Mouse (Mus musculus): ENCODE measurements around the gene Kcnj8. TPM values are rescaled to one million over a fixed set of nuclear protein-coding genes. Genes with fewer than 3 reads are reported as not detected.
A peak's percentile ranks its signal among the peaks of the same experiment; 100 is the strongest.

The Kcnj8 gene
- polyA plus RNA-seq (2011; ENCODE audit: insufficient read depth, insufficient read length, low read depth, missing spikeins), result not detected in 2 replicates

DNA sequence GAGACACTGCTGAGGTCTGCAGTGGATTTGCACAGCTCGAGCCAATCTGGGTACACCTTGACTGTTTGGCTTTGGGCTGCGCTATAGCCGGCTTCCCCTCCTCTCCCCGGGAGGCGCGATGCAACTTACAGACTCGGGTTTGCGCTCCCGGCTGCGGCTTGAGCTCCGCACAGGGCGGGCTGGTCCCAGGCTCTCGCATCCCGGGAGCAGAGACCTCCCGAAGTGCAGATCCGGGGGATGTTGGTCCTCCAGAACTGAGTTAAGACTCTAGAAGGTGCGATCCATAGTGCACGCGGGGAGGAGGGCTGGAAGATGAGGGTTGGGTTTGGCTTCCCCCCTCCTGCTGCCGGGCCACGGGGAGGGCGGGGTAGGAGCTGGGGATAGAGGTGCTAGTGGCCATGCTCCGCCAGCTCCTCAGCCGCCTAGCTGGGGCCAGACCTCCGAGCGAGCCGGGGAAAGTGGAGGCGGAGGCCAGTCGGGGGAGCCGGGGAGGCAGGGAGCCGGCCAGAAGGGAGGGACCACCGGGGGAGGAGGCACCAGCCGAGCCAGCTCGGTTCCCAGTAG is at the start of gene Kcnj8:
Kcnj8 (minus strand) TSS at position 560 of the 564 bp plus-strand sequence.
- TF ChIP-seq CTCF (IDR thresholded peaks at IDR 0.05; ENCODE audit: low read depth, low read length) (no peak), EP300 (IDR thresholded peaks at IDR 0.05; ENCODE audit: insufficient read depth, low read depth, low read length) (no peak), POLR2A (IDR thresholded peaks at IDR 0.05; ENCODE audit: insufficient read depth, low read length) (no peak)
- Histone ChIP-seq H3K9me3 (replicated peaks; ENCODE audit: control insufficient read depth, insufficient read depth, low read length, poor library complexity, severe bottlenecking) (no peaks in the 10 kb centered on the region), H3K27ac (ENCODE audit: insufficient read depth, low read length) (no peak within 1 kb of the TSS), H3K9ac (ENCODE audit: low read depth, poor library complexity, severe bottlenecking) (peak within 1 kb of the TSS; percentile 42), H3K36me3 (ENCODE audit: control insufficient read depth, insufficient read depth, low read length, poor library complexity, severe bottlenecking) (no peaks in the 10 kb centered on the region), H3K27me3 (ENCODE audit: control insufficient read depth, insufficient read depth, low read length, poor library complexity, severe bottlenecking) (no peaks in the 10 kb centered on the region), H3K4me1 (ENCODE audit: control insufficient read depth, insufficient read depth, low read length) (no peaks in the 10 kb centered on the region), H3K4me3 (ENCODE audit: low read depth, low read length) (peak within 1 kb of the TSS; percentile 64)

GRCm38 (mm10) chr6:142616659-142617058 is 45.2 kb upstream of the Kcnj8 start:
- Histone ChIP-seq H3K9ac (ENCODE audit: low read depth, poor library complexity, severe bottlenecking) (no peak overlapping the region), H3K36me3 (ENCODE audit: control insufficient read depth, insufficient read depth, low read length, poor library complexity, severe bottlenecking) (no peaks in the 10 kb centered on the region), H3K27me3 (ENCODE audit: control insufficient read depth, insufficient read depth, low read length, poor library complexity, severe bottlenecking) (no peaks in the 10 kb centered on the region; the same call in 1 of the 2 replicates), H3K27ac (ENCODE audit: insufficient read depth, low read length) (no peak overlapping the region), H3K4me3 (ENCODE audit: low read depth, low read length) (no peak overlapping the region), H3K4me1 (ENCODE audit: control insufficient read depth, insufficient read depth, low read length) (no peaks in the 10 kb centered on the region), H3K9me3 (replicated peaks; ENCODE audit: control insufficient read depth, insufficient read depth, low read length, poor library complexity, severe bottlenecking) (no peaks in the 10 kb centered on the region)
- TF ChIP-seq CTCF (IDR thresholded peaks at IDR 0.05; ENCODE audit: low read depth, low read length) (no peak), EP300 (IDR thresholded peaks at IDR 0.05; ENCODE audit: insufficient read depth, low read depth, low read length) (no peak), POLR2A (IDR thresholded peaks at IDR 0.05; ENCODE audit: insufficient read depth, low read length) (no peak)

- Histone ChIP-seq H3K4me1 (ENCODE audit: control insufficient read depth, insufficient read depth, low read length) (no peaks in the 10 kb centered on the region), H3K9ac (ENCODE audit: low read depth, poor library complexity, severe bottlenecking) (no peak overlapping the region), H3K27me3 (ENCODE audit: control insufficient read depth, insufficient read depth, low read length, poor library complexity, severe bottlenecking) (no peaks in the 10 kb centered on the region; the same call in 1 of the 2 replicates), H3K36me3 (ENCODE audit: control insufficient read depth, insufficient read depth, low read length, poor library complexity, severe bottlenecking) (no peaks in the 10 kb centered on the region), H3K4me3 (ENCODE audit: low read depth, low read length) (no peak overlapping the region), H3K27ac (ENCODE audit: insufficient read depth, low read length) (no peak overlapping the region), H3K9me3 (replicated peaks; ENCODE audit: control insufficient read depth, insufficient read depth, low read length, poor library complexity, severe bottlenecking) (no peaks in the 10 kb centered on the region)
- no peak for TF ChIP-seq EP300 (IDR thresholded peaks at IDR 0.05; ENCODE audit: insufficient read depth, low read depth, low read length)
- no peak for TF ChIP-seq POLR2A (IDR thresholded peaks at IDR 0.05; ENCODE audit: insufficient read depth, low read length)
- TF ChIP-seq CTCF (IDR thresholded peaks at IDR 0.05; ENCODE audit: low read depth, low read length), result no peak
Measured at GRCm38 (mm10) chr6:142614324-142614723, 42.9 kb upstream of the Kcnj8 start.

GRCm38 (mm10) chr6:142612366-142612765 is 41.0 kb upstream of the Kcnj8 start:
- Histone ChIP-seq H3K36me3 (ENCODE audit: control insufficient read depth, insufficient read depth, low read length, poor library complexity, severe bottlenecking) (no peaks in the 10 kb centered on the region), H3K27me3 (ENCODE audit: control insufficient read depth, insufficient read depth, low read length, poor library complexity, severe bottlenecking) (no peaks in the 10 kb centered on the region; the same call in 1 of the 2 replicates), H3K9ac (ENCODE audit: low read depth, poor library complexity, severe bottlenecking) (no peak overlapping the region), H3K27ac (ENCODE audit: insufficient read depth, low read length) (no peak overlapping the region), H3K9me3 (replicated peaks; ENCODE audit: control insufficient read depth, insufficient read depth, low read length, poor library complexity, severe bottlenecking) (no peaks in the 10 kb centered on the region), H3K4me1 (ENCODE audit: control insufficient read depth, insufficient read depth, low read length) (no peaks in the 10 kb centered on the region), H3K4me3 (ENCODE audit: low read depth, low read length) (no peak overlapping the region)
- TF ChIP-seq EP300 (IDR thresholded peaks at IDR 0.05; ENCODE audit: insufficient read depth, low read depth, low read length) (no peak), CTCF (IDR thresholded peaks at IDR 0.05; ENCODE audit: low read depth, low read length) (no peak), POLR2A (IDR thresholded peaks at IDR 0.05; ENCODE audit: insufficient read depth, low read length) (no peak)

- Histone ChIP-seq H3K9ac (ENCODE audit: low read depth, poor library complexity, severe bottlenecking) (no peak overlapping the region), H3K4me3 (ENCODE audit: low read depth, low read length) (no peak overlapping the region), H3K27ac (ENCODE audit: insufficient read depth, low read length) (no peak overlapping the region), H3K36me3 (ENCODE audit: control insufficient read depth, insufficient read depth, low read length, poor library complexity, severe bottlenecking) (no peaks in the 10 kb centered on the region), H3K4me1 (ENCODE audit: control insufficient read depth, insufficient read depth, low read length) (no peaks in the 10 kb centered on the region), H3K9me3 (replicated peaks; ENCODE audit: control insufficient read depth, insufficient read depth, low read length, poor library complexity, severe bottlenecking) (no peaks in the 10 kb centered on the region), H3K27me3 (ENCODE audit: control insufficient read depth, insufficient read depth, low read length, poor library complexity, severe bottlenecking) (no peaks in the 10 kb centered on the region; the same call in 1 of the 2 replicates)
- TF ChIP-seq POLR2A (IDR thresholded peaks at IDR 0.05; ENCODE audit: insufficient read depth, low read length) (no peak), EP300 (IDR thresholded peaks at IDR 0.05; ENCODE audit: insufficient read depth, low read depth, low read length) (no peak), CTCF (IDR thresholded peaks at IDR 0.05; ENCODE audit: low read depth, low read length) (no peak)
Measured at GRCm38 (mm10) chr6:142609401-142610373, 38.3 kb upstream of the Kcnj8 start.
